Mouse (Mus musculus) E14TG2a.4 (cell line): Measurements from ENCODE around the gene Foxc1.

Experiments used
- CTCF ChIP-seq: conservative IDR thresholded peaks from 2 replicates; pipeline ENCODE4 v1.5.1; 2014; ENCODE audit warnings: low read length
- POU5F1 ChIP-seq: IDR thresholded peaks from 2 replicates; pipeline ENCODE4 v1.6.1; 2014; ENCODE audit warnings: low read length, borderline replicate concordance

GRCm38 (mm10) chr13:31782063-31782462 is 24.4 kb upstream of the Foxc1 start:
- no peak for TF ChIP-seq CTCF
- TF ChIP-seq POU5F1 = no peak
